Mouse (Mus musculus): Measurements from ENCODE around the gene Pibf1. TPM values are rescaled to one million over a fixed set of nuclear protein-coding genes. Genes with fewer than 3 reads are reported as not detected.

Gene Pibf1
- polyA plus RNA-seq, 1 experiment from 2014 or later: 23.6 TPM

DNA sequence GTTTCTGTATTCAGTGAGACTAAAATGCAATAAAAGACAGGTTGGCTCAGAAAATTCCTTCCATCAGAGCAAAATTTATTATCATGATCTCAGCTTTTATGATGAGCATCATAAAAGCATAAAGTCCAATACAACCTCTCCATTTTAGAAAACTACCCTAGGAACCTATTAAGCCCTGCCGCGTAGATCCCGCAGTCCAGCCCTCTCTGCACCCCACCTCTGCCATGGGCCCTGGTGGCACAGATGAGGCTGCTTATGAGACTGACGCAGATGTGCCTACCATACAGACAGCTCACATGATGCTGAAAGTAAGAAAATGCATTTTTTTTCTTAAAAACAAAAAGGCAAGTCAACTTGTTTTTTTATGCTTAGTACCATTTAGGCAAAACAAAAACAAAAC lies 126.7 kb downstream of the Pibf1 start:
- no peaks in the 10 kb centered on the region for H3K9me3 ChIP-seq (ENCODE audit: control insufficient read depth, low read length)
- H3K4me2 ChIP-seq (replicated peaks; ENCODE audit: low read depth, low read length): no peak overlapping the region
- WGBS: 98% methylated on average over 4 of the region's 4 CpGs
- no peak overlapping the region for H3K9ac ChIP-seq (ENCODE audit: low read depth, low read length)
- ATAC-seq (ENCODE audit: low FRiP score) (no peak), DNase-seq (ENCODE audit: low spot score) (no peak)
- no peaks in the 10 kb centered on the region for H3K4me1 ChIP-seq (replicated peaks; ENCODE audit: control insufficient read depth, insufficient read depth, low read length)
- no peaks in the 10 kb centered on the region for H3K27me3 ChIP-seq (ENCODE audit: control insufficient read depth, insufficient read depth, low read length)
- H3K27ac ChIP-seq (ENCODE audit: low read depth, low read length): no peak overlapping the region
- no peaks in the 10 kb centered on the region for H3K36me3 ChIP-seq (ENCODE audit: control insufficient read depth, insufficient read depth, low read length)
- no peak overlapping the region for H3K4me3 ChIP-seq (ENCODE audit: low read depth, low read length)

DNA sequence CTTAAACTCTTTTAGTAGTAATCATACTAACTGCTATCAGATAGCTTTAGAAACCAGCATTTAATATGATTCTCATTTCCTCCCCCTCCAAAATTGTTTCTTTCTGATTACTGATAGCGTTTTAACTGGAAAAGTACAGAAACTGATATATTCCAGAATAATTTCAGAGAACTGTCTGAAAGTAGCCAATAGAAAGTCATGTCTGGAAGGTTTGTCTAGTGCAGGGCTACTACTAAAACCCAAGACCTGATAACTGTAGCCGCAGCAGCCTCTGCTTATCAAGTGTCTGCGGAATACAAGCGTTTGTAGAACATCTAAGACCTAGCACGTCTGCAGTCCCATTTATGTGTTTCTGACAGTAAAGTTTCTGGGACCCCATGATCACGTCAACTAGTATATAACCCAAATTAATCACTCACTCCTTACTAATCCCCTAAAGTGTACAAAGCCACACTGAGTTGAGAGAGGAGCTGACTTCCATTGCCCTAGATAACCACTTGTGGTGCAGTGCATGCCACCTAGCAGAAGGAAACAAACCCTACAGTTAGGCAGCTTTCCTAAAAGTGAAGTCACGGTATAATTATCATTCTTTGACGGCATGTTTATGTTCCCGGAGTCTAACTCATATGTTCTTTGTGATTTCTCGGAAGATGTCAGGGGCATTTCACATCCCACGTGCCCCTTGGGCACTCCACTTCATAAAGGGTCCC lies 130.0 kb downstream of the Pibf1 start:
- Histone ChIP-seq H3K36me3 (ENCODE audit: control insufficient read depth, insufficient read depth, low read length) (no peaks in the 10 kb centered on the region), H3K4me1 (replicated peaks; ENCODE audit: control insufficient read depth, insufficient read depth, low read length) (no peaks in the 10 kb centered on the region), H3K4me3 (ENCODE audit: low read depth, low read length) (no peak overlapping the region), H3K4me2 (replicated peaks; ENCODE audit: low read depth, low read length) (no peak overlapping the region), H3K9me3 (ENCODE audit: control insufficient read depth, low read length) (no peaks in the 10 kb centered on the region), H3K27me3 (ENCODE audit: control insufficient read depth, insufficient read depth, low read length) (no peaks in the 10 kb centered on the region), H3K9ac (ENCODE audit: low read depth, low read length) (no peak overlapping the region), H3K27ac (ENCODE audit: low read depth, low read length) (no peak overlapping the region)
- no peak for ATAC-seq (ENCODE audit: low FRiP score)
- 94% methylated on average over 11 of the region's 11 CpGs for WGBS
- DNase-seq (ENCODE audit: low spot score): no peak

DNA sequence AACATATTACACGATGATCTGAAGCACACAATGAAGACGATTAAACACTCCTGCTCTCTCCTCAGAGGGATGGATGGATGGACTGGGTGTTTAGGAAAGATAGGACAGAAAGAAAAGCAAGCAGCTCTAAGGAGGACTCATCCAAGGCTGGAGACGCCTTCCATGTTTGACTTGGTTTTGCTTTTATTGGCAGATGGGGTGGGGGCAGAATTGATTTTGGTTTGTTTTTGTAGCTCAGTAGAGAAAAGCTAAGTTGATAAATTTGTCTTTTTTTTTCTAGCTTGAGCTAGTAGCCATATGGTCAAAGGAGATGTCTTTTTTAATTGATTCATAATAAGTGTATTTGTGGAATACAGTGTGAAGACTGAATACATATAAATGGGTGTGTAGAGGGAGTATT lies 133.8 kb downstream of the Pibf1 start:
- DNase-seq (ENCODE audit: low spot score) (no peak), ATAC-seq (ENCODE audit: low FRiP score) (no peak)
- Histone ChIP-seq H3K36me3 (ENCODE audit: control insufficient read depth, insufficient read depth, low read length) (no peaks in the 10 kb centered on the region), H3K9me3 (ENCODE audit: control insufficient read depth, low read length) (no peaks in the 10 kb centered on the region), H3K4me2 (replicated peaks; ENCODE audit: low read depth, low read length) (no peak overlapping the region), H3K27me3 (ENCODE audit: control insufficient read depth, insufficient read depth, low read length) (no peaks in the 10 kb centered on the region), H3K9ac (ENCODE audit: low read depth, low read length) (no peak overlapping the region), H3K4me3 (ENCODE audit: low read depth, low read length) (no peak overlapping the region), H3K4me1 (replicated peaks; ENCODE audit: control insufficient read depth, insufficient read depth, low read length) (no peaks in the 10 kb centered on the region), H3K27ac (ENCODE audit: low read depth, low read length) (no peak overlapping the region)
- 87% methylated on average over 3 of the region's 3 CpGs for WGBS

DNA sequence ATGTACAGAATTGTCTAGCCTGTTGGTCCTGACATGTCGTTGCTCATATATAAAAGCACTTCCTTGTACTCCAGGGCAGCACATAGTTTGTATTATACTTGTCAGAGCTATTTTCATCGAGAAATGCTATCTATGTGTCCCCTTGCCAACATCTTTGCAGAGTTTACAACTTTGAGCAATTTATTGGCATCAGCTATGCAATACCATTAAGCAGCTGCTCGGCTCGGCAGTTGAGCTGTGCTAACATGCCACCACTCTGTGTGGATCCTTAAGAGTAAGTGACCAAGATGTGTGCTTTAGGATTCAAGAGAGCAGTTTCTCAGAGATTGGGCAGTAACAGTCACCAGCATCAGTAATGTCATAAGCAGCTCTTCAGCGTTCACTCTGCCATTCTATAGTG lies 137.9 kb downstream of the Pibf1 start:
- Histone ChIP-seq H3K4me2 (replicated peaks; ENCODE audit: low read depth, low read length) (no peak overlapping the region), H3K27ac (ENCODE audit: low read depth, low read length) (no peak overlapping the region), H3K4me3 (ENCODE audit: low read depth, low read length) (no peak overlapping the region), H3K4me1 (replicated peaks; ENCODE audit: control insufficient read depth, insufficient read depth, low read length) (no peaks in the 10 kb centered on the region), H3K9ac (ENCODE audit: low read depth, low read length) (no peak overlapping the region), H3K27me3 (ENCODE audit: control insufficient read depth, insufficient read depth, low read length) (no peaks in the 10 kb centered on the region), H3K36me3 (ENCODE audit: control insufficient read depth, insufficient read depth, low read length) (no peaks in the 10 kb centered on the region), H3K9me3 (ENCODE audit: control insufficient read depth, low read length) (no peaks in the 10 kb centered on the region)
- no peak for DNase-seq (ENCODE audit: low spot score)
- 88% methylated on average over 5 of the region's 5 CpGs for WGBS
- no peak for ATAC-seq (ENCODE audit: low FRiP score)

DNA sequence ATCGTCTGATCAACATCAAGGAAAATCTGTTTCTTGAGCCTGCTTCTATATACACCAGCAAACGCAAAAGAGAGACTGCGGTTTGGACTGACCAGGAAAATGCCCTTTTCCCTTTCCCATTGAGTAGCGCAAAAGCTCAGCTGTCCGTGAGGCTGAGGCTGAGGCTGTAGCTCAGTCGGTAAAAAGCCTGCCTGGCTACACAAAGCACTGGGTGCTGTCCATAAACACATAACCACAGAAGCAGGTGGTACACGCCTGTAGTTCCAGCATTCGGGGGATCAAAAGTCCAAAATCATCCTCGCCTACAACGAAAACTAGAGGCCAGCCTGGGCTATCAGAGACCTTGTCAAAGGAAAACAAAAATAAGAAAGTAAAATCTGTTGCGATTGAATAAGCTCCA lies 141.3 kb downstream of the Pibf1 start:
- whole genome bisulfite sequencing: 89% methylated on average over 11 of the region's 11 CpGs

DNA sequence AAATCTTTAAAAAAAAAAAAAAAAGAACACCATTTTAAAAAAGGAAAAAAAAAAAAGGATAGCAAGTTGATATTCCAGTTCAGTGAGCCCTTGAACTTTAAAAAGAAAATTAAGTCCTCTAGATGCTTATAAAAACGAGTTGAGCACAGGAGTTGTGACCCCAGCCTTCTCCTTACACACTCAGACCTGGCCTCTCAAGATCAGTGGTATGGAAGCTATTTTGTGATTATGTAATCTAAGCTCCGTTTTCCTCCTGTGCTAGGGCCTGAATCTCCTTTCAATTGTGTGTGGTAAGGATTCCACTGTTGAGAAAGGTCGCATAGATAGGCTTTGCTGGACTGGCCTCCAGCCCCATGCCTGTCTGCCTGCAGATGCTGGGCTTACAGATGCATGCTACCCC lies 145.3 kb downstream of the Pibf1 start:
- no peak overlapping the region for H3K9ac ChIP-seq (ENCODE audit: low read depth, low read length)
- DNase-seq (ENCODE audit: low spot score) (no peak), ATAC-seq (ENCODE audit: low FRiP score) (no peak)
- 80% methylated on average over 3 of the region's 3 CpGs for WGBS
- no peaks in the 10 kb centered on the region for H3K9me3 ChIP-seq (ENCODE audit: control insufficient read depth, low read length)
- H3K4me1 ChIP-seq (replicated peaks; ENCODE audit: control insufficient read depth, insufficient read depth, low read length): no peaks in the 10 kb centered on the region
- H3K36me3 ChIP-seq (ENCODE audit: control insufficient read depth, insufficient read depth, low read length): no peaks in the 10 kb centered on the region
- no peaks in the 10 kb centered on the region for H3K27me3 ChIP-seq (ENCODE audit: control insufficient read depth, insufficient read depth, low read length)
- H3K4me2 ChIP-seq (replicated peaks; ENCODE audit: low read depth, low read length): no peak overlapping the region
- H3K4me3 ChIP-seq (ENCODE audit: low read depth, low read length): no peak overlapping the region
- H3K27ac ChIP-seq (ENCODE audit: low read depth, low read length): no peak overlapping the region

More for the DNA sequence above, 141.3 kb downstream of the Pibf1 start:
- Histone ChIP-seq H3K9ac (ENCODE audit: low read depth, low read length) (no peak overlapping the region), H3K36me3 (ENCODE audit: control insufficient read depth, insufficient read depth, low read length) (no peaks in the 10 kb centered on the region), H3K4me2 (replicated peaks; ENCODE audit: low read depth, low read length) (no peak overlapping the region), H3K9me3 (ENCODE audit: control insufficient read depth, low read length) (no peaks in the 10 kb centered on the region), H3K4me1 (replicated peaks; ENCODE audit: control insufficient read depth, insufficient read depth, low read length) (no peaks in the 10 kb centered on the region), H3K27ac (ENCODE audit: low read depth, low read length) (no peak overlapping the region; the same call in 1 of the 2 replicates), H3K4me3 (ENCODE audit: low read depth, low read length) (no peak overlapping the region), H3K27me3 (ENCODE audit: control insufficient read depth, insufficient read depth, low read length) (no peaks in the 10 kb centered on the region)
- DNase-seq (ENCODE audit: low spot score) (no peak), ATAC-seq (ENCODE audit: low FRiP score) (no peak)

DNA sequence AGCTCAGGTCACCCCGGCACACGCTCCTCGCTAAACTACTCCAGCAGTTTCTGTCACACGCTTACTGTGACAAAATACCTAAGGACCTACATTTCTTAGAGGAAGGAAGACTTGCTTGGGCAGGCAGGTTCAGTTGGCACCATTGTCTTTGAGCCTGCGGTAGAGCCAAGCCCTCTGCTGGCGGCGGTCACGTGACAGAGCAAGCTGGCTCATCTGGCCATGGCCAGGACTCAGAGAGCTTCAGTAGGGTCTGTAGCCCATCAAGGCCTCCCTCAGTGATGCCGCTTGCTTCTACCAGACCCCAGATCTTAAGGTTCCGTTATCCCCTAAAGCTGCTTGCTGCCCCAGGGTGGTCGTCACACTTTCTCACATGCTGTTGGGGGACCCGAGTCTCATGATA lies 162.8 kb downstream of the Pibf1 start:
- H3K4me1 ChIP-seq (replicated peaks; ENCODE audit: control insufficient read depth, insufficient read depth, low read length): no peaks in the 10 kb centered on the region
- H3K36me3 ChIP-seq (ENCODE audit: control insufficient read depth, insufficient read depth, low read length): no peaks in the 10 kb centered on the region
- no peak overlapping the region for H3K27ac ChIP-seq (ENCODE audit: low read depth, low read length)
- H3K4me3 ChIP-seq (ENCODE audit: low read depth, low read length): no peak overlapping the region
- WGBS: 95% methylated on average over 12 of the region's 12 CpGs
- ATAC-seq (ENCODE audit: low FRiP score): no peak
- no peak overlapping the region for H3K4me2 ChIP-seq (replicated peaks; ENCODE audit: low read depth, low read length)
- no peaks in the 10 kb centered on the region for H3K27me3 ChIP-seq (ENCODE audit: control insufficient read depth, insufficient read depth, low read length)
- H3K9me3 ChIP-seq (ENCODE audit: control insufficient read depth, low read length): no peaks in the 10 kb centered on the region
- no peak overlapping the region for H3K9ac ChIP-seq (ENCODE audit: low read depth, low read length)
- no peak for DNase-seq (ENCODE audit: low spot score)

DNA sequence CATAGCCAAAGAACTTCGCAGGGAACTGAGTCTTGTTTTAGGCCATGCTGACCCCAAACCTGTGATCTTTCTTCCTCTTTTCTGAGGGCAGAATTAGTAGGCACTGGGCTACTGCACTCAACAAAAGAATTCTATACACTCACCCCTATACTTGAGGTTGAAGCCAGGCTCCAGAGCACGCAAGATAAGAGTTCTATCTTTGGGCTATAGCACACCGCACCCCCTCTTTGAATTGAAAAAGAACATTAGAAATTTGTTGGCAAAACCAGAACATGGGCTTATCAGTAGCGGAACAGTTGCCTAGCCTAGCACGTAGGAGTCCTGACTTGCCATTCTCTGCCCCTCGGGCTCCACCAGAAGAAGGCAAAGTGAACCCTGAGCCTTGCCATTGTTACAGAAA lies 164.6 kb downstream of the Pibf1 start:
- H3K9me3 ChIP-seq (ENCODE audit: control insufficient read depth, low read length): no peaks in the 10 kb centered on the region
- no peaks in the 10 kb centered on the region for H3K27me3 ChIP-seq (ENCODE audit: control insufficient read depth, insufficient read depth, low read length)
- H3K36me3 ChIP-seq (ENCODE audit: control insufficient read depth, insufficient read depth, low read length): no peaks in the 10 kb centered on the region
- no peak for ATAC-seq (ENCODE audit: low FRiP score)
- no peak overlapping the region for H3K4me2 ChIP-seq (replicated peaks; ENCODE audit: low read depth, low read length)
- H3K4me3 ChIP-seq (ENCODE audit: low read depth, low read length): no peak overlapping the region
- no peak overlapping the region for H3K27ac ChIP-seq (ENCODE audit: low read depth, low read length)
- no peak overlapping the region for H3K9ac ChIP-seq (ENCODE audit: low read depth, low read length)
- no peaks in the 10 kb centered on the region for H3K4me1 ChIP-seq (replicated peaks; ENCODE audit: control insufficient read depth, insufficient read depth, low read length)
- DNase-seq (ENCODE audit: low spot score): no peak
- WGBS: 93% methylated on average over 6 of the region's 6 CpGs

DNA sequence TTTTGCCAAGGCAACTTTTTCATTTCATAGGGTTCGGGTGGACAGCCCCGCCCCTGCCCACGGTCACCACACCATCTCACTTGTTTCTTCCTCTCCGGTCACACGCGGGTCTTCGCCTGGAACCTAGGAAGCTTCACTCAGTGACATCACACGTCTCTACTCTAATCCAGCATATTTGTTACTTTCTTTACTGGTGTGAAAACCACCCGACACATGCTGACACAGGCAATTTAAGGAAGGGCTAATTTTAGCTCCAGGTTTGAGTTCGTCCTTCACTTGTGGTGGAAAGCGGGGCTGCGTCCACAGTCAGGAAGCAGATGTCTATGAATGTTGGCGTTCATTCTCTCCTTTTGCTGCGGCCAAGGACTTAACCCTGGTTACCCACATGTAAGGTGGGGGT lies 166.6 kb downstream of the Pibf1 start:
- Histone ChIP-seq H3K4me3 (ENCODE audit: low read depth, low read length) (no peak overlapping the region), H3K27me3 (ENCODE audit: control insufficient read depth, insufficient read depth, low read length) (no peaks in the 10 kb centered on the region), H3K9me3 (ENCODE audit: control insufficient read depth, low read length) (no peaks in the 10 kb centered on the region), H3K4me1 (replicated peaks; ENCODE audit: control insufficient read depth, insufficient read depth, low read length) (no peaks in the 10 kb centered on the region), H3K9ac (ENCODE audit: low read depth, low read length) (no peak overlapping the region), H3K36me3 (ENCODE audit: control insufficient read depth, insufficient read depth, low read length) (no peaks in the 10 kb centered on the region), H3K27ac (ENCODE audit: low read depth, low read length) (no peak overlapping the region), H3K4me2 (replicated peaks; ENCODE audit: low read depth, low read length) (no peak overlapping the region)
- DNase-seq (ENCODE audit: low spot score) (no peak), ATAC-seq (ENCODE audit: low FRiP score) (no peak)
- WGBS: 95% methylated on average over 14 of the region's 14 CpGs
